Mouse (Mus musculus): Measurements from ENCODE around the gene Sirt4. TPM values are rescaled to one million over a fixed set of nuclear protein-coding genes. Genes with fewer than 3 reads are reported as not detected.
"Not testable (repeated sequence)": the region's sequence is repeated elsewhere in the genome, so short reads cannot be mapped to it uniquely, and the experiment has no call there.

Sirt4 gene
- polyA plus RNA-seq, 1 experiment from 2014 or later = 32.6 TPM

DNA sequence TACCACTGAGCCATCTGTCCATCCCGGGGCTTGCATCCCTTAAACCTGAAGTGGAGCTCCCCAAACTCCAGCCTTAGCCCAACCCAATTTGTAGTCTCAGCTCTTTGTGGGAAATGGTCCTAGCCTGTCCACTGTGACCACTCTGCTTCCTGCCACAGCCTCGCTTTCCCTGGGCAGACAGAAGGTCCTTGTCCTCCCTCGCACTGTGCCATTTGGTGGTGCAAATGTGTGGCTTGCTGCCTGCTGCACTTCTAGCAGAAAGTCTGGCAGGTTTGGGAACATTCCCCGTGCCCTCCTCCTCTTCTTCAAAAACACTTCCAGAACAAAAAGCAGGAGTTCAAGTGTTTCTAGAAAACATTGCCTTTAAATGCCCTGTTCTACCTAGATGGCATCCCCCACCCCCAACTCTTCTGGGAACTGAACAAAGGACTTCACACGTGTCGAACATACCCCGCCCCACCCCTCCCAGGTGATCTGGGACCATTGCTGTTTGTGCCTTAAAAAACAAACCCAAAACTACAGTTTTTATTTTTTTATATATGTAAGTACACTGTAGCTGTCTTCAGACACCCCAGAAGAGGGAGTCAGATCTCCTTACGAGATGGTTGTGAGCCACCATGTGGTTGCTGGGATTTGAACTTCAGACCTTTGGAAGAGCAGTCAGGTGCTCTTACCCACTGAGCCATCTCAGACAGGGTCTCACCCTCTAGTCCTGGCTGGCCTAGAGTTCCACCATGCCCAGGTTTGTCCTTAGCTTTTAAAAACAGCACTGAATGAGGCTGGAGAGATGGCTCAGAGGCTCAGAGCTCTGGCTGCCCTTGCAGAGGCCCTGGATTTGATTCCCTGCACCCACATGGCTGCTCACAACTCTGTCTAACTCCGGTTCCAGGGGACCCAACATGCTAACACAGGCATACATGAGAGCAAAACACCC lies 14.0 kb upstream of the Sirt4 start:
- 62% methylated on average over 9 of the region's 9 CpGs for WGBS
- no peak overlapping the region for H3K4me3 ChIP-seq
- no peaks in the 10 kb centered on the region for H3K36me3 ChIP-seq (replicated peaks)
- no peak overlapping the region for H3K4me2 ChIP-seq
- H3K27ac ChIP-seq = no peak overlapping the region
- H3K9ac ChIP-seq = no peak overlapping the region
- ATAC-seq (replicated peaks) = no peak
- no peaks in the 10 kb centered on the region for H3K27me3 ChIP-seq (replicated peaks)
- no peaks in the 10 kb centered on the region for H3K4me1 ChIP-seq
- H3K9me3 ChIP-seq = no peaks in the 10 kb centered on the region

DNA sequence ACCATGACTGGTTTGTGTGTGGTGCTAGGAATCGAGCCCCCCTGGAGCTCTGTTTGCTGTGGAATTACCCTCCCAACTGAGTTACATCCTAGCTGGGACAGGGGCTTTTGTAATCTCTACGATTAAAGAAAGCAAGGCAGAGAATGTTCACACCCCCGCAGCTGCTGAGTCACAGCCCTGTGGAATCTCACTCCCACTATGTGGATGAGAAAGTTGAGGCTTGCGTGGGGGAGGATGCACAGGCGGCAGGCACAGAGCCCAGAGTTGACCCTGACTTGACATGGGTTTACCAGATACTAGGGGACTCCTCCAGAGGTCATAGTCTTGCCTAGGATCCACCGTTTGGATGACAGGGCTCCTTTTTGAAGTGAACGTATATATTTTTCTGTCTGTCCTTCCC lies 12.5 kb upstream of the Sirt4 start:
- Histone ChIP-seq H3K4me3 (no peak overlapping the region), H3K36me3 (replicated peaks) (no peaks in the 10 kb centered on the region), H3K4me2 (no peak overlapping the region), H3K4me1 (peaks cover 3% of the 10 kb centered on the region), H3K9ac (no peak overlapping the region), H3K9me3 (no peaks in the 10 kb centered on the region), H3K27me3 (replicated peaks) (no peaks in the 10 kb centered on the region), H3K27ac (no peak overlapping the region)
- no peak for ATAC-seq (replicated peaks)
- WGBS = 77% methylated on average over 7 of the region's 7 CpGs

DNA sequence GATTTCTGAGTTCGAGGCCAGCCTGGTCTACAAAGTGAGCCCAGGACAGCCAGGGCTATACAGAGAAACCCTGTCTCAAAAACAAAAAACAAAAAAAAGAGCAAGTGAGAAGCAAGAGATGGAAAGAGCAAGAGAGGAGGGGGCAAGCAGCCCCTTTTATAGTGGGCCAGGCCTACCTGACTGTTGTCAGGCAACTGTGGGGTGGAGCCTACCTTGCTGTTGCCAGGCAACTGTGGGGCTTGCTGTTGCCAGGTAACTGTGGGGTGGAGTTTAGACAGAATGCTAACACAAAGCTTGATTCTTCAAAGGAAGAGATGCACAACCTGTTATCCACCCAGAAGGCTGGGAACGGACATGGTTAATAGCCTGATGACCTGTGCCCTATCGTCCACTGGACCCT lies 11.1 kb upstream of the Sirt4 start:
- H3K4me3 ChIP-seq; ATAC-seq (replicated peaks); H3K9me3 ChIP-seq; H3K9ac ChIP-seq; H3K36me3 ChIP-seq (replicated peaks); H3K27me3 ChIP-seq (replicated peaks); H3K27ac ChIP-seq; H3K4me2 ChIP-seq: not testable (repeated sequence)
- 71% methylated on average over 3 of the region's 3 CpGs for WGBS
- peaks cover 16% of the 10 kb centered on the region for H3K4me1 ChIP-seq

DNA sequence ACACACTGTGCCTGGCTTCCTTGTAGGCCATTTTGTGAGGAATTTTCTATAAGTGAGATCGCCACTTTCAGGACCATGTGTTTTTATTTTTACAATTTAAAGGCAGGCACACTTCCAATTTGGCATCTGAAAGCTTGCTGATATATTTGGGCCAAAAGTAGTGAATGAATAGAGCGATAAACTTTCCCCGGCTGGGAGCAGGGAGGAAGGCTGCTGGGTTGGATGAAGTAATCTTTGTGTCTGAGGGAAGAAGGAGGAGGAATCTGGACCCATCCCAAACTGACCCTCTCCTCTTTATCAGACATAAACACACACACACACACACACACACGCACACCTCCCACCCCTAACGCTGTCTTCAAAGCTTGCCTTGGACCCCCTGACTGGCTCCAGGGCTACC lies 8.9 kb upstream of the Sirt4 start:
- Histone ChIP-seq H3K4me1 (peaks cover 24% of the 10 kb centered on the region), H3K27me3 (replicated peaks) (no peaks in the 10 kb centered on the region), H3K4me3 (no peak overlapping the region), H3K27ac (no peak overlapping the region), H3K9me3 (no peaks in the 10 kb centered on the region), H3K36me3 (replicated peaks) (no peaks in the 10 kb centered on the region), H3K4me2 (no peak overlapping the region), H3K9ac (no peak overlapping the region)
- no peak for ATAC-seq (replicated peaks)
- 66% methylated on average over 5 of the region's 5 CpGs for WGBS

DNA sequence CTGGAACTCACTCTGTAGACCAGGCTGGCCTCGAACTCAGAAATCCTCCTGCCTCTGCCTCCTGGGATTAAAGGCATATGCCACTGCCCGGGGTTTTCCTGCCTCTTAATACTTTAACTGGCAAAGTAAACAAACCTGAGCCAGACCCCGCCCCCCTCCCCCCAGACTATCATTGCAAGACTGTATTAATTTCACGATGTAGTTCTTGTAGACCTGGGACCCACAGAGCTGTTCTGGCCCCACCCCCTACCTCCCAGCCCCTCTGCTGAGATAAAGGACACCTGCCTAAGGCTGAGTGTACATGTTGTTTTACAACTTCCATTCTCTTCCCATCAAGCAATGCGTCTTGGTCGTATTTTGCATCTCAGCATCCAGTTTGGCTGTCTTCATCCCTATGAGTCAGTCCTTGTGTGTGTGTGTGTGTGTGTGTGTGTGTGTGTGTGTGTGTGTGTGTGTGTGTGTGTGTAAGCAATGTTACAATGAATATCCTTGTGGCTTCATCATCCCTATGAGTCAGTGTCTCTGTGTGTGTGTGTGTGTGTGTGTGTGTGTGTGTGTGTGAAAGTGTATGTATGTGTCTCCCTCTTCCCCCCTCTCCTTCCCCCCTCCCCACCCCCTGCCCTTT lies 8.3 kb upstream of the Sirt4 start:
- Histone ChIP-seq H3K9me3 (no peaks in the 10 kb centered on the region), H3K4me1 (peaks cover 26% of the 10 kb centered on the region), H3K36me3 (replicated peaks) (no peaks in the 10 kb centered on the region), H3K27me3 (replicated peaks) (no peaks in the 10 kb centered on the region), H3K4me2 (no peak overlapping the region), H3K27ac (no peak overlapping the region), H3K9ac (no peak overlapping the region), H3K4me3 (no peak overlapping the region)
- 78% methylated on average over 6 of the region's 6 CpGs for WGBS
- no peak for ATAC-seq (replicated peaks)

DNA sequence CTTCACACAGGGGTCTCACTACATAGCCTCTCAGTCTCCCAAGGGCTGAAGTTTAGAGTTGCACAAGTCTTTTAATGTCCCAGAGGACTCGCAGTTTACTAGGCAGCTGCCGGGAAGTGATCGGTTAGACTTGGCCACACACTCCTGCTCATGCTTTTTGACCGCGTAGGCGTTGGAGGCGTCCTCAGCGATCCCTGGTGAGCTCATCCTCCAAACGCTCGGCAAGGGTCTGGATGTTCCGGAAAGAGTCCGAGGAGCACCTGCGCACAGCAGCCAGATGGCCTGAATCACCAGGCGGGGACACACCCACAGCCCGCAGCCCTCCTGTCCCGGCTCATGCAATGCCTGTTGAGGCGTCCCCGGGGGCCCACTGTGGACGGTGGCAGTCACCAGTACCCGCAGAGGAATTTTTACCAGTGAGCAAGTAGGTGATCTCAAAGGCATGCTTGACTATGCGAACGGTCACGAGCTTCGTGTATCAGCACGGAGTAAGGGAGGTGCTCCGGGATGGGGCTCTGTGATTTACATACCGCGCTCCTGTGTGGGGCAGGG lies 7.3 kb upstream of the Sirt4 start:
- Histone ChIP-seq H3K36me3 (replicated peaks) (no peaks in the 10 kb centered on the region), H3K9me3 (no peaks in the 10 kb centered on the region), H3K4me2 (peak overlapping the region; percentile 58), H3K9ac (peak overlapping the region; percentile 31; the same call in 1 of the 2 replicates), H3K27ac (no peak overlapping the region), H3K27me3 (replicated peaks) (no peaks in the 10 kb centered on the region), H3K4me1 (peaks cover 26% of the 10 kb centered on the region), H3K4me3 (peak overlapping the region; percentile 25)
- 5% methylated on average over 28 of the region's 28 CpGs for WGBS
- no peak for ATAC-seq (replicated peaks)

DNA sequence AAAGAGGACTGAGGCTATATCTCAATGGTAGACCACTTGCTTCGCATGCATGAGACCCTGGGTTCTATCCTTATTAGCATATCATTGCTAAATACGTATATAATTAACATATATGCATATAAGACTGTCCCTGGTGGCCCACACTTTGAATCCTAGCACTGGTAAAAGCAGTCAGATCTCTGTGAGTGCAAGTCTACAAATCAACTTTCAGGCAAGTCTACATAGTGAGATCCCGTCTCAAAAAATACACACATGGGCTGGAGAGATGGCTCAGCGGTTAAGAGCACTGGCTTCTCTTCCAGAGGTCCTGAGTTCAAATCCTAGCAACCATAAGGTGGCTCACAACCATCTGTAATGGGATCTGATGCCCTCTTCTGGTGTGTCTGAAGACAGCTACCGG lies 6.6 kb upstream of the Sirt4 start:
- Histone ChIP-seq H3K27me3 (replicated peaks) (no peaks in the 10 kb centered on the region), H3K36me3 (replicated peaks) (no peaks in the 10 kb centered on the region), H3K4me2 (peak overlapping the region; percentile 87; the same call in 1 of the 2 replicates), H3K27ac (peak overlapping the region; percentile 100), H3K4me1 (peaks cover 26% of the 10 kb centered on the region), H3K9me3 (no peaks in the 10 kb centered on the region), H3K9ac (no peak overlapping the region), H3K4me3 (no peak overlapping the region)
- no peak for ATAC-seq (replicated peaks)
- WGBS = 30% methylated on average over 5 of the region's 5 CpGs

DNA sequence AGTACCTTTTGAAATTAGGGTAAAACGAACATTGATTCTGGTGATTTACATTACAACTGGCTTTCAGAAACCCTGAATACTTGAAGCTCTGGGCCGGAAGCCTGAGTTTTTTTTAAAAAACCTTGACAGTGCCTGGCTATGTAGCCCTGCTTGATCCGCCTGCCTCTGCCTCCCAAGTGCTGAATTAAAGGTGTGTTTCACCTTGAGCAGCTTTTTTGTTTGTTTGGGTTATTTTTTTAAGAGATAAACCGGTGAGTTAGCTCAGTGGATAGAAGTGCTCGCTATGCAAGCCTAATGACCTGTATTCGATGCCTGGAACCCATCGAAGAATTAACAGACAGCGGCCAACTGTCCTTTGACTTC lies 6.1 kb upstream of the Sirt4 start:
- no peak for ATAC-seq (replicated peaks)
- Histone ChIP-seq H3K4me1 (peaks cover 26% of the 10 kb centered on the region), H3K4me2 (peak overlapping the region; percentile 87), H3K4me3 (peak overlapping the region; percentile 47; the same call in 1 of the 2 replicates), H3K27ac (peak overlapping the region; percentile 100), H3K27me3 (replicated peaks) (no peaks in the 10 kb centered on the region), H3K9ac (no peak overlapping the region), H3K36me3 (replicated peaks) (no peaks in the 10 kb centered on the region), H3K9me3 (no peaks in the 10 kb centered on the region)
- 11% methylated on average over 8 of the region's 8 CpGs for WGBS

DNA sequence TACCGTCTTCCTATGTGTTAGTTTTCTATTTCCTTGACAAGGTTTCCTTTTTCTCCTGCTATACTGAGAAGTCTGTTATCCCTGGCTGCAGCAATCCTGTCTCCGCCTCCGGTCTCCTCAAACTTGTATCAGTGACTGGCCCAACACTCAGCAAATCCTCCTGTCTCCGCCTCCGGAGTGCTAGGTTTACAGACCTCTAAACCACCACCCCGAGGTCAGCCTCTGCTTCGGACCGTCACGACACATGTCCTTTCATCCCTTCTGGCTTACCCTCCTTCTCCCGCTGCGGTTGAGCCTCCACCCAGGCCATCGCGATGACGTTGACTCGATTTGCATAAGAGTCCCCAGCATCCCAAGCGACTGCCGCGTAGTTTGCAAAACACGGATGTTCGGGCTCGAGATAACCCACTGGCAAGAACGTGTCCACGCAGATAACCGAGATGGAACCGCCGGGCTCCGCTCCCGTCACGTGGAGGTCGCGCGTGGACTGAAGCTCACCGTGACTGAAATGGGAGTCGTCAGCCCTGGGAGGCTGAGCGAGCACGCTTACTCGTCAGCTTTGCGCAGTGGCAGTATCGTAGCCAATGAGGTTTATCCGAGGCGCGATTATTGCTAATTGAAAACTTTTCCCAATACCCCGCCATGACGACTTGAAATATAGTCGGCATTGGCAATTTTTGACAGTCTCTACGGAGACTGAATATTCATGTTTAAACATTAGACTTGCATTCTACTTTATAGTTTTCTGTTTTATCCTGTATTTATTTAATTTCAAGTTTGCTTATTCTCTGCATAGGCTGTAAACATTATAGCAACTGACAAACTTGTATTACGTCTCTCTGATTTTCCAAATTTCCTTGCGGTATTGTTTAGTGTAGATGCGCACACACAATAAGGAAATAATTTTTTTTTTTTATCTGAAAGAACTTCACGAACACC lies 5.4 kb upstream of the Sirt4 start:
- Histone ChIP-seq H3K4me2 (peak overlapping the region; percentile 87), H3K36me3 (replicated peaks) (no peaks in the 10 kb centered on the region), H3K27me3 (replicated peaks) (no peaks in the 10 kb centered on the region), H3K9me3 (no peaks in the 10 kb centered on the region), H3K4me1 (peaks cover 27% of the 10 kb centered on the region), H3K9ac (peak overlapping the region; percentile 80), H3K27ac (peak overlapping the region; percentile 100), H3K4me3 (peak overlapping the region; percentile 47)
- WGBS = under 1% methylated on average over 50 of the region's 50 CpGs
- peak; percentile 82 for ATAC-seq (replicated peaks)

DNA sequence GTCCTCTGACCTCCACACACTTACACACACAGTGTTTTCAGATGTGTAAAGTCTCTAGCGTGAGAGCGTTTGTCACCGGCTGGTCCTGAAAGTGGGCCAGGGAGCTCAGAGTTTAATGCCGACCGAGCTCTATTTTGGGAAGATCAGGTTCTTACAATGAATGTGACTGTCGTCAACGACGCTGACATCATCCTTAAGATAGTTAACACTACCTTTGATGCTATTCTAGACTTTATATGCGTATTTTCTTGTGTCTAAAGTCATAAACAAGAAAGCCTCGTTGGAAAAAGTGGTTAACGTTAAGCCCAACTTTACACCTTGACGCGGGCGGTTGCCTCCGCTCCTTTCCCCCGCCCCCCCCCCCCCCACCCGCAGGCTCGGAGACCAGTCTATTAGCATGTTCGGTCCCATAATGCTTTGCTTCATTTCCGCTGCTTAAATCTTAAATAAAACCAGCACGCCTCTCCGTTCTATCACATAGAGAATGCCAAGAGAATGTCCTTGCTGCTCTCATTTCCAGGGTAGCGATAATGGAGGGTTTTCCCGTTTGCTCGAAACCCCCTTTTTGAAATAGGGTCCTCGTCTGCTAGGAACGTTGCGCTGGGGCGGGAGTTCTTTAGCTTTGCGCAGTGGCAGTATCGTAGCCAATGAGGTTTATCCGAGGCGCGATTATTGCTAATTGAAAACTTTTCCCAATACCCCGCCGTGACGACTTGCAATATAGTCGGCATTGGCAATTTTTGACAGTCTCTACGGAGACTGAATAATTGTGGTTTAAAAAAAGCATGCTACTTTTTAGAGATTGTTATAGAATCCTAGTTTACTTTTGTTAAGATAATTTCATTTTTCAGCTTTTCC lies 4.5 kb upstream of the Sirt4 start:
- H3K36me3 ChIP-seq (replicated peaks) = no peaks in the 10 kb centered on the region
- peak overlapping the region; percentile 100 for H3K27ac ChIP-seq
- H3K4me1 ChIP-seq = peaks cover 32% of the 10 kb centered on the region
- peak; percentile 77 for ATAC-seq (replicated peaks)
- peak overlapping the region; percentile 47 for H3K4me3 ChIP-seq
- H3K27me3 ChIP-seq (replicated peaks) = no peaks in the 10 kb centered on the region
- H3K4me2 ChIP-seq = peak overlapping the region; percentile 87
- H3K9ac ChIP-seq = peak overlapping the region; percentile 80
- WGBS = under 1% methylated on average over 39 of the region's 39 CpGs
- H3K9me3 ChIP-seq = no peaks in the 10 kb centered on the region

DNA sequence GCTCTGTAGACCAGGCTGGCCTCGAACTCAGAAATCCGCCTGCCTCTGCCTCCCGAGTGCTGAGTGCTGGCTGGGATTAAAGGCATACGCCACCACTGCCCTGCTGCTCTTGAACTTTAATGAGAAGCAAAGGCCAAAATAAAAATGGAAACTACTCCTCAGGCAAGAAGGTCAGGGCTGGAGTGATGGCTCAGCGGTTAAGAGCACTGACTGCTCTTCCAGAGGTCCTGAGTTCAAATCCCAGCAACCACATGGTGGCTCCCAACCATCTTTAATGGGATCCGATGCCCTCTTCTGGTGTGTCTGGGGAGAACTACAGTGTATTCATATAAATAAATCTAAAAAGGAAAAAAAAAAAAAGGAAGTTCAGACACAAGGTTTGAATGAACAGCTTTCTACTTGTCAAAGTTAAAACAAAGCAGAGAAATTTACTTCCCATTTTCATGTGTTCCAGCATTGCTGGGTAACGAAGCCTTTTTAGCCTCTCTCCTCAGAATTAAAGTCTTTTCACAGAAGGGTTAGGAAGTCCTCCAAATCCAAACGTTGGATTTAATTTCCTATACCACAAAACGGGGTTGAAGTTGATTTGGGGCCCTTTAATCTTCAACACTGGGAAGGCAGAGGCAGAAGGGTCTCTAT lies 3.5 kb upstream of the Sirt4 start:
- Histone ChIP-seq H3K9me3 (no peaks in the 10 kb centered on the region), H3K4me2 (0 out of 2 replicates have a peak overlapping the region, but pooled peaks have one; percentile 87), H3K4me3 (no peak overlapping the region), H3K27ac (0 out of 2 replicates have a peak overlapping the region, but pooled peaks have one; percentile 100), H3K27me3 (replicated peaks) (no peaks in the 10 kb centered on the region), H3K9ac (no peak overlapping the region), H3K4me1 (peaks cover 37% of the 10 kb centered on the region), H3K36me3 (replicated peaks) (no peaks in the 10 kb centered on the region)
- no peak for ATAC-seq (replicated peaks)
- 77% methylated on average over 9 of the region's 9 CpGs for WGBS

All from midbrain, embryonic 15.5 days (tissue).